Mouse (Mus musculus): Measurements from ENCODE around the gene Rexo1. TPM values are rescaled to one million over a fixed set of nuclear protein-coding genes. Genes with fewer than 3 reads are reported as not detected.

The Rexo1 gene
- polyA plus RNA-seq, 1 experiment from 2014 or later = 31.5 TPM

DNA sequence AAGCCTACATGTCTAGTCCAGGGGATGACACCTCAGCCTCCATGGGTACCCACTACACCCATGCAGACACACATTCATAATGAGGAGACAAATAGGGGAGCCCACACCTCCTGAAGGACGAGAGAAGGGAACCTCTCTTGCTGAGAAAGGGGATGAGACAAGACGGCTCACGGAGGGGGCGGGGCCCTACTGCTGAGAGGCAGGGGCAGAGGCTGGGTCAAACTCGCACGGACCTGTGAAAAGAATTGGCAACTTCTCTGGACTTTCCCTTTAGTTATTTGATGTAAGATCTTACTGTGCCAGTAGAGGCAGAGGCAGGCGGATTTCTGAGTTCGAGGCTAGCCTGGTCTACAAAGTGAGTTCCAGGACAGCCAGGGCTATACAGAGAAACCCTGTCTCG lies 9.0 kb downstream of the Rexo1 start:
- ATAC-seq (replicated peaks; ENCODE audit: low FRiP score, low TSS enrichment, low read depth) = no peak
- Histone ChIP-seq H3K4me3 (ENCODE audit: low read depth, low read length) (no peak overlapping the region), H3K27me3 (replicated peaks; ENCODE audit: control insufficient read depth, insufficient read depth, low read length) (no peaks in the 10 kb centered on the region), H3K4me2 (ENCODE audit: low read length) (no peak overlapping the region), H3K27ac (ENCODE audit: low read depth) (no peak overlapping the region), H3K4me1 (replicated peaks; ENCODE audit: control insufficient read depth, insufficient read depth, low read length) (no peaks in the 10 kb centered on the region; the same call in 1 of the 2 replicates), H3K9ac (ENCODE audit: low read length) (no peak overlapping the region), H3K9me3 (ENCODE audit: control insufficient read depth, low read length) (no peaks in the 10 kb centered on the region), H3K36me3 (ENCODE audit: control insufficient read depth, insufficient read depth, low read length) (peaks cover 31% of the 10 kb centered on the region)
- WGBS = 65% methylated on average over 9 of the region's 9 CpGs
- DNase-seq (ENCODE audit: low spot score) = no peak

GRCm38 (mm10) chr10:80549279-80549678 lies 12.1 kb downstream of the Rexo1 start:
- no peak overlapping the region for H3K4me2 ChIP-seq (ENCODE audit: low read length)
- H3K36me3 ChIP-seq (ENCODE audit: control insufficient read depth, insufficient read depth, low read length) = peaks cover 62% of the 10 kb centered on the region
- no peak overlapping the region for H3K4me3 ChIP-seq (ENCODE audit: low read depth, low read length)
- no peaks in the 10 kb centered on the region for H3K9me3 ChIP-seq (ENCODE audit: control insufficient read depth, low read length)
- ATAC-seq (replicated peaks; ENCODE audit: low FRiP score, low TSS enrichment, low read depth) (no peak), DNase-seq (ENCODE audit: low spot score) (no peak)
- WGBS = 87% methylated on average over 21 of the region's 21 CpGs
- H3K4me1 ChIP-seq (replicated peaks; ENCODE audit: control insufficient read depth, insufficient read depth, low read length) = no peaks in the 10 kb centered on the region
- H3K27me3 ChIP-seq (replicated peaks; ENCODE audit: control insufficient read depth, insufficient read depth, low read length) = no peaks in the 10 kb centered on the region
- no peak overlapping the region for H3K27ac ChIP-seq (ENCODE audit: low read depth)
- H3K9ac ChIP-seq (ENCODE audit: low read length) = no peak overlapping the region

GRCm38 (mm10) chr10:80548428-80549006 lies 12.8 kb downstream of the Rexo1 start:
- ATAC-seq (replicated peaks; ENCODE audit: low FRiP score, low TSS enrichment, low read depth) = 0 out of 2 replicates have a peak, but pooled peaks have one; percentile 41
- DNase-seq (ENCODE audit: low spot score) = no peak
- Histone ChIP-seq H3K9ac (ENCODE audit: low read length) (no peak overlapping the region), H3K4me3 (ENCODE audit: low read depth, low read length) (no peak overlapping the region), H3K36me3 (ENCODE audit: control insufficient read depth, insufficient read depth, low read length) (peaks cover 70% of the 10 kb centered on the region), H3K27ac (ENCODE audit: low read depth) (no peak overlapping the region), H3K4me2 (ENCODE audit: low read length) (no peak overlapping the region), H3K9me3 (ENCODE audit: control insufficient read depth, low read length) (no peaks in the 10 kb centered on the region), H3K4me1 (replicated peaks; ENCODE audit: control insufficient read depth, insufficient read depth, low read length) (no peaks in the 10 kb centered on the region), H3K27me3 (replicated peaks; ENCODE audit: control insufficient read depth, insufficient read depth, low read length) (no peaks in the 10 kb centered on the region)
- 72% methylated on average over 10 of the region's 10 CpGs for WGBS

DNA sequence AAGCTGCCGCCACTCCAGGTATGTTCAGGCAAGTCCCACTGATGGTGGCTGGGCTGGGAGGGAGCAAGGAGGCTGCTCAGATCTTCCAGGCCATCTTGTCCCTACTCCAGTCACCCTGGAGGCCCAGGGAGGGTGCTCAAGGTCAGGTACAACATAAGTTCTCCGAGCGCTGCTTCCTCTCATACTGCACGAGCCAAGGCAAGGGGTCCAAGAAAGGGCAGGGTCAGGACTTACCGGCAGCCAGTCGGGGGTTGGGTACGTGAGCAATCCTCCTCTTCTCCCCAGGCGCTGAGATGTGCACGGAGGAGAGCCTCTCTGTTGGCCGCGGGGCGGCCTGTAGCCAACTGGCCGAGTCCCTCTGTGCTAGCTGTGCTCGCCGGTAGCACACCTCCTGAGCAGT lies 13.8 kb downstream of the Rexo1 start:
- Histone ChIP-seq H3K27ac (ENCODE audit: low read depth) (no peak overlapping the region), H3K27me3 (replicated peaks; ENCODE audit: control insufficient read depth, insufficient read depth, low read length) (no peaks in the 10 kb centered on the region), H3K4me1 (replicated peaks; ENCODE audit: control insufficient read depth, insufficient read depth, low read length) (no peaks in the 10 kb centered on the region), H3K36me3 (ENCODE audit: control insufficient read depth, insufficient read depth, low read length) (peaks cover 79% of the 10 kb centered on the region), H3K4me2 (ENCODE audit: low read length) (no peak overlapping the region), H3K4me3 (ENCODE audit: low read depth, low read length) (no peak overlapping the region), H3K9ac (ENCODE audit: low read length) (no peak overlapping the region), H3K9me3 (ENCODE audit: control insufficient read depth, low read length) (no peaks in the 10 kb centered on the region)
- DNase-seq (ENCODE audit: low spot score) = no peak
- no peak for ATAC-seq (replicated peaks; ENCODE audit: low FRiP score, low TSS enrichment, low read depth)
- WGBS = 94% methylated on average over 15 of the region's 15 CpGs

DNA sequence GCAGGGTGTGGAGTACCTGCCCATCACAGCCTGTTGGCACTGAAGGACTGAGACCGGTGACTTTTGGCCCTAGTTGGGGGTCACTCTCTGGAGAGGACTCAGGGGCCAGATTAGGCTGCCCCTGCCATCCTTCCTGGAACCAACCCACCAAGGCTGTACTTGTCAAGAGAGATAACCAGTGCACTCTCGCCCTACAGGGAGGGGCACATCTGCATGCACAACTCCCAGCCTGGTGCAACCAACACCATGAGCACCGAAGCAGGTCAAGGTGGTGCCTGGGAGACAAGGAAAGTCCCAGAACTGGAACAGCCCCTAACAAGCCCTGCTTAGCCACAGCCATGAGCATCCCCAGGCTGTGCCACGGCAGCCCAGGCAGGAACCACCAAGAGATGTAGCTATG lies 14.4 kb downstream of the Rexo1 start:
- no peak for ATAC-seq (replicated peaks; ENCODE audit: low FRiP score, low TSS enrichment, low read depth)
- Histone ChIP-seq H3K4me3 (ENCODE audit: low read depth, low read length) (no peak overlapping the region), H3K27ac (ENCODE audit: low read depth) (no peak overlapping the region), H3K4me1 (replicated peaks; ENCODE audit: control insufficient read depth, insufficient read depth, low read length) (no peaks in the 10 kb centered on the region), H3K9me3 (ENCODE audit: control insufficient read depth, low read length) (no peaks in the 10 kb centered on the region), H3K27me3 (replicated peaks; ENCODE audit: control insufficient read depth, insufficient read depth, low read length) (no peaks in the 10 kb centered on the region), H3K36me3 (ENCODE audit: control insufficient read depth, insufficient read depth, low read length) (peaks cover 85% of the 10 kb centered on the region), H3K9ac (ENCODE audit: low read length) (no peak overlapping the region), H3K4me2 (ENCODE audit: low read length) (no peak overlapping the region)
- 93% methylated on average over 4 of the region's 4 CpGs for WGBS
- DNase-seq (ENCODE audit: low spot score) = no peak

DNA sequence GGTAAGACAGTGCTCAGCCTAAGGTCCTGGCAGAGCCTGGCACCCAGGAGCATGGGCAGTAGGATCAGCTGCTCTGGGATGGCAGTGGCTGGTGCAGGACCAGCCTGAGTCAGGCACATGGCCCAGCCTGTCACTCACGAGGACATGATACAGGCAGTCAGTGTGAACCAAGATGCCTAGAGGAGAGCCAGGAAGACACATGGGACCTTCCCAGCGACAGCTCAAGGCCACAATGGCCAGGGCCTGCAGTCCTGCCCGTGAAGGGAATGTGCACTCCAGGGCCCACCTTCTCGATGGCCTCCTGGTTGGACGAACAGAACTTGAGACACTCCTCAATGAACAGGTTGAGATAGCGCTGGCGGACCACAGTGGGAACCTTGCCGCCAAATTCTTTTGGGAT lies 15.8 kb downstream of the Rexo1 start:
- H3K9me3 ChIP-seq (ENCODE audit: control insufficient read depth, low read length) = no peaks in the 10 kb centered on the region
- peaks cover 87% of the 10 kb centered on the region for H3K36me3 ChIP-seq (ENCODE audit: control insufficient read depth, insufficient read depth, low read length)
- no peak overlapping the region for H3K4me2 ChIP-seq (ENCODE audit: low read length)
- H3K9ac ChIP-seq (ENCODE audit: low read length) = no peak overlapping the region
- no peak for ATAC-seq (replicated peaks; ENCODE audit: low FRiP score, low TSS enrichment, low read depth)
- 91% methylated on average over 8 of the region's 8 CpGs for WGBS
- H3K27me3 ChIP-seq (replicated peaks; ENCODE audit: control insufficient read depth, insufficient read depth, low read length) = no peaks in the 10 kb centered on the region
- no peaks in the 10 kb centered on the region for H3K4me1 ChIP-seq (replicated peaks; ENCODE audit: control insufficient read depth, insufficient read depth, low read length)
- DNase-seq (ENCODE audit: low spot score) = no peak
- no peak overlapping the region for H3K4me3 ChIP-seq (ENCODE audit: low read depth, low read length)
- H3K27ac ChIP-seq (ENCODE audit: low read depth) = no peak overlapping the region

DNA sequence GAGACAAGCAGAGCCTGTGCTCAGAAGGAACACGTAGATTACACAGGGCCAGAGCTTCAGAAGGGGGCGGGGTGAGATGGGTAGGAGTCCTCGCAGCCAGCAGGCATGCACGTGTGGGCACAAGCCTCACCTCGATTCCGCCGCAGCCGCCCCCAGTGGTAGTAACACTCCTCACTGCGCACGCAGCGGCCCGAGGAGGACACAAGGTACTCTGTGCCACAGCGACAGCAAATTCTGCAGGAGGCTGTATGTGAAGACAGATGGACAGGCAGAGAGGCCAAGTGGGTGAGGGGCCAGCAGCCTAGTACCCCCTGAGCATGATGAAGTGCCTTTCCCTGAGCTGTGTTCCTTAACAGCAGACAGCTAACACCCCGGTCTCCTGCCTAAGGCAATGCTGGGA lies 17.5 kb downstream of the Rexo1 start:
- H3K4me3 ChIP-seq (ENCODE audit: low read depth, low read length) = no peak overlapping the region
- ATAC-seq (replicated peaks; ENCODE audit: low FRiP score, low TSS enrichment, low read depth) (no peak), DNase-seq (ENCODE audit: low spot score) (no peak)
- H3K27ac ChIP-seq (ENCODE audit: low read depth) = no peak overlapping the region
- H3K27me3 ChIP-seq (replicated peaks; ENCODE audit: control insufficient read depth, insufficient read depth, low read length) = no peaks in the 10 kb centered on the region
- H3K4me2 ChIP-seq (ENCODE audit: low read length) = no peak overlapping the region
- no peaks in the 10 kb centered on the region for H3K4me1 ChIP-seq (replicated peaks; ENCODE audit: control insufficient read depth, insufficient read depth, low read length)
- no peak overlapping the region for H3K9ac ChIP-seq (ENCODE audit: low read length)
- 91% methylated on average over 14 of the region's 14 CpGs for WGBS
- no peaks in the 10 kb centered on the region for H3K9me3 ChIP-seq (ENCODE audit: control insufficient read depth, low read length)
- peaks cover 72% of the 10 kb centered on the region for H3K36me3 ChIP-seq (ENCODE audit: control insufficient read depth, insufficient read depth, low read length)

- Histone ChIP-seq H3K4me3 (ENCODE audit: low read depth, low read length) (no peak overlapping the region), H3K4me1 (replicated peaks; ENCODE audit: control insufficient read depth, insufficient read depth, low read length) (0 out of 2 replicates have a peak, but pooled peaks cover 4% of the 10 kb centered on the region), H3K27me3 (replicated peaks; ENCODE audit: control insufficient read depth, insufficient read depth, low read length) (peaks cover 29% of the 10 kb centered on the region), H3K27ac (ENCODE audit: low read depth) (no peak overlapping the region), H3K36me3 (ENCODE audit: control insufficient read depth, insufficient read depth, low read length) (peaks cover 31% of the 10 kb centered on the region), H3K9me3 (ENCODE audit: control insufficient read depth, low read length) (no peaks in the 10 kb centered on the region), H3K9ac (ENCODE audit: low read length) (no peak overlapping the region), H3K4me2 (ENCODE audit: low read length) (no peak overlapping the region)
- 50% methylated on average over 4 of the region's 5 CpGs for WGBS
- no peak for DNase-seq (ENCODE audit: low spot score)
- ATAC-seq (replicated peaks; ENCODE audit: low FRiP score, low TSS enrichment, low read depth) = no peak
Measured at GRCm38 (mm10) chr10:80539493-80539892, 21.9 kb downstream of the Rexo1 start.

DNA sequence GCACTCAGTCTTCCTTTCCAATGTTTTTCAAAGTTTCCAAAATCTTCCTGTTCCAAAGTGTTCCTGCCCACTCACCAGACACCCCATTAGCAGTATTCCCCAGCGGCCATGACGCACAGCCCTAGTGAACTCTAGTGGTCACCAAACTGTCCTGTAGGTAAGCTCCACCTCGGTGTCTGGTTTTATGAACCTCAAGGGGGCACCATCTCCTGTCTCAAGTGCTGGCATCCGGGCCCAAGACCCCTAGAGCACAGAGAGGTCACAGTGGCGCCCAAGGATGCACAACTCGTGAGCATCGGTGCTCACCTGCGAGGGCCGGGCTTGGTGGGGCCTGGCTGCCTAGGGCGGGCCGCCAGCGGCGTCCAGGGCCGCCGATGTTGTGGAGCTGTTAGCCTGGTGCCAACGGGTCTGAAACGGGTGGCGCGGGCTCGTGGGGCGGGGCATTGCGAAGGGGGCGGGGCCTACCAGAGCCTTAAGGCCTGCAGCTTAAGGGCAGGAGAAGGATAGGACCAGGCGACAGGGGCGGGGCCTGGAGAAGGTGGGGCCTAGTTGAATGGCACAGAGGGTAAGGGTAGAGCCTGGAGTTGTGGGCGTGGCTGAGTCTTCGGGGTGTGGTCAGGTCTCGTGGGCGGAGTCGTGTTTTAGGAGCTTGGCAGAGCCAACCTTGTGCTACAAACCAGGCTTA lies 22.5 kb downstream of the Rexo1 start, which contains the start of gene Atp8b3:
Gene Atp8b3 (minus strand): TSS at position 415 of the 685 bp plus-strand sequence.
- DNase-seq (ENCODE audit: low spot score) = peak; percentile 80
- WGBS = 2% methylated on average over 30 of the region's 30 CpGs
- peak within 1 kb of the TSS; percentile 32 for H3K4me2 ChIP-seq (ENCODE audit: low read length)
- peaks cover 25% of the 10 kb centered on the region for H3K36me3 ChIP-seq (ENCODE audit: control insufficient read depth, insufficient read depth, low read length)
- peaks cover 29% of the 10 kb centered on the region for H3K27me3 ChIP-seq (replicated peaks; ENCODE audit: control insufficient read depth, insufficient read depth, low read length)
- H3K9me3 ChIP-seq (ENCODE audit: control insufficient read depth, low read length) = no peaks in the 10 kb centered on the region
- peak; percentile 87 for ATAC-seq (replicated peaks; ENCODE audit: low FRiP score, low TSS enrichment, low read depth)
- H3K4me1 ChIP-seq (replicated peaks; ENCODE audit: control insufficient read depth, insufficient read depth, low read length) = 0 out of 2 replicates have a peak, but pooled peaks cover 4% of the 10 kb centered on the region
- no peak within 1 kb of the TSS for H3K27ac ChIP-seq (ENCODE audit: low read depth)
- H3K4me3 ChIP-seq (ENCODE audit: low read depth, low read length) = no peak within 1 kb of the TSS
- no peak within 1 kb of the TSS for H3K9ac ChIP-seq (ENCODE audit: low read length)

Measured in intestine, embryonic 14.5 days (tissue).